Mouse (Mus musculus): ENCODE data around the gene Psmb10.

- TF ChIP-seq CTCF (IDR thresholded peaks at IDR 0.05; ENCODE audit: low read depth) (no peak), EP300 (IDR thresholded peaks at IDR 0.05; ENCODE audit: low read depth) (no peak)
Measured at GRCm38 (mm10) chr8:105936866-105937475, 1.3 kb downstream of the Psmb10 start.
